Mouse (Mus musculus) midbrain, embryonic 12.5 days (tissue): ENCODE results near the gene Apoa1. TPM values are rescaled to one million over a fixed set of nuclear protein-coding genes. Genes with fewer than 3 reads are reported as not detected.

Experiments
- ATAC-seq: fragments of 200-750 bp; cut with Nextera tagmentation; 2 replicates; pipeline ENCODE4 v1.8.0; 2017; ENCODE audit warnings: low read depth, moderate TSS enrichment, moderate library complexity; ENCODE audit not compliant: low FRiP score
- H3K27ac ChIP-seq: fragments of 300-500 bp; sonication (generic); replicated peaks from 2 replicates; pipeline ENCODE4 v1.5.1; 2016; ENCODE audit warnings: mild to moderate bottlenecking
- H3K27me3 ChIP-seq: fragments of 300-500 bp; sonication (generic); 2 replicates; pipeline ENCODE4 v1.6.1; 2016; ENCODE audit warnings: mild to moderate bottlenecking
- H3K36me3 ChIP-seq: fragments of 300-500 bp; sonication (generic); 2 replicates; pipeline ENCODE4 v1.6.1; 2016
- H3K4me1 ChIP-seq: fragments of 300-500 bp; sonication (generic); 2 replicates; pipeline ENCODE4 v1.6.1; 2016
- H3K4me2 ChIP-seq: fragments of 300-500 bp; sonication (generic); replicated peaks from 2 replicates; pipeline ENCODE4 v1.6.1; 2016; ENCODE audit warnings: mild to moderate bottlenecking, moderate library complexity
- H3K4me3 ChIP-seq: fragments of 300-500 bp; sonication (generic); 2 replicates; pipeline ENCODE4 v1.5.1; 2016; ENCODE audit warnings: mild to moderate bottlenecking
- H3K9ac ChIP-seq: fragments of 300-500 bp; sonication (generic); replicated peaks from 2 replicates; pipeline ENCODE4 v1.6.1; 2016; ENCODE audit warnings: mild to moderate bottlenecking, moderate library complexity
- H3K9me3 ChIP-seq: fragments of 300-500 bp; sonication (generic); 2 replicates; pipeline ENCODE4 v1.6.1; 2016; ENCODE audit warnings: mild to moderate bottlenecking
- WGBS: fragments of 180-500 bp; shearing (Covaris S2); methylation state at CpG from one replicate; pipeline ENCODE4 v1.1.7; 2016; 5-methylcytosine and 5-hydroxymethylcytosine counted together
- polyA plus RNA-seq: library from polyadenylated mRNA; unstranded; fragments of >200 nt; fragmentation: Nextera tagmentation; extraction: Ambion mirVana; gene quantifications from 2 replicates; pipeline ENCODE4 v1.2.1, GENCODE M21; 2016

The Apoa1 gene
- polyA plus RNA-seq, 1 experiment from 2014 or later, result 1.3 TPM

GRCm38 (mm10) chr9:46196699-46197169 is 31.6 kb upstream of the Apoa1 start:
- 90% methylated on average over 12 of the region's 12 CpGs for WGBS
- Histone ChIP-seq H3K9ac (no peak overlapping the region), H3K36me3 (peaks cover 64% of the 10 kb centered on the region), H3K4me2 (no peak overlapping the region), H3K27me3 (no peaks in the 10 kb centered on the region), H3K27ac (no peak overlapping the region), H3K4me1 (no peaks in the 10 kb centered on the region), H3K9me3 (no peaks in the 10 kb centered on the region), H3K4me3 (no peak overlapping the region)
- ATAC-seq, result no peak

- no peaks in the 10 kb centered on the region for H3K4me1 ChIP-seq
- ATAC-seq, result no peak
- H3K9me3 ChIP-seq, result no peaks in the 10 kb centered on the region
- no peak overlapping the region for H3K9ac ChIP-seq
- WGBS, result 91% methylated on average over 9 of the region's 9 CpGs
- H3K27ac ChIP-seq, result no peak overlapping the region
- H3K36me3 ChIP-seq, result peaks cover 72% of the 10 kb centered on the region
- no peak overlapping the region for H3K4me3 ChIP-seq
- no peak overlapping the region for H3K4me2 ChIP-seq
- H3K27me3 ChIP-seq, result no peaks in the 10 kb centered on the region
These were observed 29.9 kb upstream of the Apoa1 start for GRCm38 (mm10) chr9:46198461-46198860.

GRCm38 (mm10) chr9:46198936-46199335 is 29.4 kb upstream of the Apoa1 start:
- no peak for ATAC-seq
- no peaks in the 10 kb centered on the region for H3K4me1 ChIP-seq
- H3K4me3 ChIP-seq, result no peak overlapping the region
- no peaks in the 10 kb centered on the region for H3K9me3 ChIP-seq
- no peak overlapping the region for H3K4me2 ChIP-seq
- H3K27ac ChIP-seq, result no peak overlapping the region
- WGBS, result 85% methylated on average over 7 of the region's 7 CpGs
- H3K9ac ChIP-seq, result no peak overlapping the region
- peaks cover 72% of the 10 kb centered on the region for H3K36me3 ChIP-seq
- no peaks in the 10 kb centered on the region for H3K27me3 ChIP-seq

GRCm38 (mm10) chr9:46199609-46200008 is 28.8 kb upstream of the Apoa1 start:
- no peak overlapping the region for H3K27ac ChIP-seq
- no peak overlapping the region for H3K9ac ChIP-seq
- peaks cover 72% of the 10 kb centered on the region for H3K36me3 ChIP-seq
- 90% methylated on average over 2 of the region's 2 CpGs for WGBS
- no peaks in the 10 kb centered on the region for H3K27me3 ChIP-seq
- ATAC-seq, result no peak
- H3K4me2 ChIP-seq, result no peak overlapping the region
- no peak overlapping the region for H3K4me3 ChIP-seq
- no peaks in the 10 kb centered on the region for H3K4me1 ChIP-seq
- H3K9me3 ChIP-seq, result no peaks in the 10 kb centered on the region

- H3K4me1 ChIP-seq, result no peaks in the 10 kb centered on the region
- H3K27ac ChIP-seq, result no peak overlapping the region
- H3K9me3 ChIP-seq, result no peaks in the 10 kb centered on the region
- peaks cover 73% of the 10 kb centered on the region for H3K36me3 ChIP-seq
- H3K27me3 ChIP-seq, result no peaks in the 10 kb centered on the region
- H3K4me2 ChIP-seq, result no peak overlapping the region
- no peak overlapping the region for H3K9ac ChIP-seq
- no peak for ATAC-seq
- H3K4me3 ChIP-seq, result no peak overlapping the region
- WGBS, result 85% methylated on average over 10 of the region's 10 CpGs
These were observed 21.4 kb upstream of the Apoa1 start for GRCm38 (mm10) chr9:46206834-46207500.

DNA sequence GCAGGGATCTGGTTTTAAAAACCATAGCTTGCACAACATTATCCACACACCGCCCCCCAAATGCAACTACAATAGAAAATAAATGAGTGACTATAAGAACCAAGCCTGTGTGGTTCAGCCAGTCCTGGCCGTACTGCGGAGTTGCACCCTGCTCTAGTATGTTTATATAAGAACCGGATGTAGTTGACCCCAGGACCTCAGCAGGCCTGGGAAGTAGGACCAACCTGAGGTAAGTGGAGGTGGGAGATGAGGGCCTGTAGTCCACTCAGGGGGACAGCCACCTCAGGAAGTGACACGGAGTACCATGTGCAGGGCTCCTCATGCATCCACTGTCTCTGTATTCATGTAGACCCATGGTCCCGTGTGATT is 20.9 kb upstream of the Apoa1 start:
- no peak for ATAC-seq

DNA sequence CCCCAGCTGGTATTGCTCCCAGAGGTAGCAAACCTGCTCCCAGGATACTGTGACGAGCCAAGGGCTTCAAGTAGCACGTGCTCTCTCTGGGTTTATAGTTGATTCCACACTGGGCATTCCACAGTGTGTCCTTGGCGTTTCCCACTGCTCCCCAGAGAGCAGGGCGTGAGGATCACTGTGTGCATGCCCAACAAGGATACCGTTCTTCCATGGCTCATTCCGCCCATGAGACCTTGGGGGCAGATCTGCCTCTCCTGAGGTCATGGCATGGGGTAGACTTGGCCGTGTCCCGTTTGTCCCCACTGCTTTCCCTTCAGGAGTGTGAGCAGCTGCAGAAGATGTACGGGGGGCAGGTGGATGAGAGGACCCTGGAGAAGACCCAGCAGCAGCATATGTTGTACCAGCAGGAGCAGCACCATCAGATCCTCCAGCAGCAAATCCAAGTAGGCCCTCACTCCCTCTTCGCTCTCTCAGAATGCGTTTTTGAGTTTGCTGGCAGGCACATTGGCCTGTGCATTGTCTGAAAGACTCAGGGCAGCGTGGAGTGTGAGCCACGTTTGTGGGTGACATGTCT is 19.9 kb upstream of the Apoa1 start:
- no peaks in the 10 kb centered on the region for H3K9me3 ChIP-seq
- no peaks in the 10 kb centered on the region for H3K4me1 ChIP-seq
- no peak overlapping the region for H3K4me3 ChIP-seq
- WGBS, result 86% methylated on average over 13 of the region's 13 CpGs
- peaks cover 83% of the 10 kb centered on the region for H3K36me3 ChIP-seq
- ATAC-seq, result no peak
- H3K9ac ChIP-seq, result no peak overlapping the region
- no peaks in the 10 kb centered on the region for H3K27me3 ChIP-seq
- no peak overlapping the region for H3K4me2 ChIP-seq
- no peak overlapping the region for H3K27ac ChIP-seq

More for the DNA sequence above, 20.9 kb upstream of the Apoa1 start:
- no peak overlapping the region for H3K27ac ChIP-seq
- peaks cover 73% of the 10 kb centered on the region for H3K36me3 ChIP-seq
- H3K9ac ChIP-seq, result no peak overlapping the region
- 81% methylated on average over 6 of the region's 6 CpGs for WGBS
- no peaks in the 10 kb centered on the region for H3K27me3 ChIP-seq
- H3K4me2 ChIP-seq, result no peak overlapping the region
- H3K4me3 ChIP-seq, result no peak overlapping the region
- no peaks in the 10 kb centered on the region for H3K4me1 ChIP-seq
- no peaks in the 10 kb centered on the region for H3K9me3 ChIP-seq

GRCm38 (mm10) chr9:46210473-46210872 is 17.9 kb upstream of the Apoa1 start:
- Histone ChIP-seq H3K9ac (no peak overlapping the region), H3K36me3 (peaks cover 82% of the 10 kb centered on the region), H3K4me2 (no peak overlapping the region), H3K9me3 (no peaks in the 10 kb centered on the region), H3K27ac (no peak overlapping the region), H3K4me3 (no peak overlapping the region), H3K27me3 (no peaks in the 10 kb centered on the region), H3K4me1 (no peaks in the 10 kb centered on the region)
- WGBS, result 93% methylated on average over 12 of the region's 12 CpGs
- ATAC-seq, result no peak

- H3K9ac ChIP-seq, result no peak overlapping the region
- H3K36me3 ChIP-seq, result peaks cover 48% of the 10 kb centered on the region
- ATAC-seq, result no peak
These were observed 14.1 kb upstream of the Apoa1 start for GRCm38 (mm10) chr9:46214276-46214675.

GRCm38 (mm10) chr9:46214946-46215337 is 13.4 kb upstream of the Apoa1 start:
- H3K4me3 ChIP-seq, result no peak overlapping the region
- no peaks in the 10 kb centered on the region for H3K27me3 ChIP-seq
- peaks cover 47% of the 10 kb centered on the region for H3K36me3 ChIP-seq
- H3K4me2 ChIP-seq, result no peak overlapping the region
- H3K9me3 ChIP-seq, result no peaks in the 10 kb centered on the region
- no peaks in the 10 kb centered on the region for H3K4me1 ChIP-seq
- no peak overlapping the region for H3K9ac ChIP-seq
- no peak for ATAC-seq
- WGBS, result 94% methylated on average over 10 of the region's 10 CpGs
- no peak overlapping the region for H3K27ac ChIP-seq

More at GRCm38 (mm10) chr9:46214276-46214675, 14.1 kb upstream of the Apoa1 start:
- Histone ChIP-seq H3K4me2 (no peak overlapping the region), H3K4me3 (no peak overlapping the region), H3K27me3 (no peaks in the 10 kb centered on the region), H3K4me1 (no peaks in the 10 kb centered on the region), H3K9me3 (no peaks in the 10 kb centered on the region), H3K27ac (no peak overlapping the region)
- WGBS, result 87% methylated on average over 4 of the region's 4 CpGs

DNA sequence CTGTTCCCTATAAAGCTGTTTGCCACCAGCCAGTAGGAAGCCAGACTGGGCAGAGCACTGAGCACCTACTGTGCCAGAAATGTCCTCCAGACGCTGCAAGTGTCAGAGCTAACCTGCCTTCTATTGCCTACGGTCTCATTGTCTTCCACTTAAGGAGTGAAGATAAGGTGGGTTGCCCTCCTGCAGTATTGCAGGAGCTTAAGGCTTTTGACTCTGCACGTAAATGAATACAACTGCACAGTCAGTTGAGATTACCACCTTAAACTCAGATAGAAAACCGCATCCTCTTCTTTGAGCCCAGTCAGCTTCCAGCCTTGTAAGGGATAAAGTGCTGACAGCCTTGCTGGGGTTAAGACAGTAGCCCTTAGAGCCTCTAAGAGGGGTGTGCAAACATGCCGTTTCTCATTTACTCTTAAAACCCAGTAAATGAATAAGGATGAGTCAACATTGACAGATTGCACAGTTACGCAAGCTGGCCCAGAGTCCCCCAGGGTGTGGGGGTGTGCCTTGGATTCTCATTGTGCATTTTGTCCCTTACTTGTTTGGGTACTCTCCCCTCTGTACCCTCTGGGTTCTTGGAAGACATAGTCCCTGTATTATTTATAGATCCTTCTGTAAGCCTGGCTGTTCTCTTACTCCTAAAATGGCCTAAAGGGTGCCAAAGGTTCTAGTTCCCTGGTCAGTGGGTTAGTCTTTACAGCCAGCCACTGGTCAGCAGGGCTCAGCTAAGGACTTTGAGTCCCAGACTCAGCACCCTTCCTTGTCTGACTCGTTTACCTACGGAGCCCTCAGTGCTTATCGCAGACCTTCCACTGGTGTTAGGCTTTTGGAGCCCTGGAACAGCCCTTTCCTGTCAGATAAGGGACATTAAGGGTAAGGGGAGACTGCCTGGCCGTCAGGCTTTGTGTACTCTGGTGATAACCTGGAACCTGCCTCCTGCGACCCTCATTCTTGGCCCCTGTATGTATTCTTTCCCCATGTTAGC is 12.8 kb upstream of the Apoa1 start:
- Histone ChIP-seq H3K9ac (no peak overlapping the region), H3K27me3 (no peaks in the 10 kb centered on the region), H3K4me3 (no peak overlapping the region), H3K27ac (no peak overlapping the region), H3K4me2 (no peak overlapping the region), H3K9me3 (no peaks in the 10 kb centered on the region), H3K4me1 (no peaks in the 10 kb centered on the region), H3K36me3 (peaks cover 48% of the 10 kb centered on the region)
- WGBS, result 80% methylated on average over 11 of the region's 11 CpGs
- ATAC-seq, result no peak
